Mouse (Mus musculus) activated CD4-positive, CD25-positive, alpha-beta regulatory T cell, adult 4 months (primary cell): ENCODE measurements around the gene Grk3. TPM values are rescaled to one million over a fixed set of nuclear protein-coding genes. Genes with fewer than 3 reads are reported as not detected.

Experiments used
- ATAC-seq: one replicate; pipeline ENCODE4 v1.8.0; 2017
- polyA plus RNA-seq, 2 experiments: library from polyadenylated mRNA; unstranded; fragments of 100-300 nt; shearing (Covaris generic); gene quantifications; one replicate each; pipeline ENCODE4 v1.2.1; 2017

The Grk3 gene
- polyA plus RNA-seq, 2 experiments from 2014 or later: not detected

- no peak for ATAC-seq
Measured at GRCm38 (mm10) chr5:113008496-113008895, 7.1 kb downstream of the Grk3 start.

- ATAC-seq: no peak
Measured at GRCm38 (mm10) chr5:113006997-113007396, 8.6 kb downstream of the Grk3 start.

- ATAC-seq: no peak
Measured at GRCm38 (mm10) chr5:113005941-113006391, 9.6 kb downstream of the Grk3 start.

- no peak for ATAC-seq
Measured at GRCm38 (mm10) chr5:113002821-113003380, 12.7 kb downstream of the Grk3 start.

GRCm38 (mm10) chr5:112999227-112999626 lies 16.4 kb downstream of the Grk3 start:
- ATAC-seq: no peak

- ATAC-seq: no peak
Measured at GRCm38 (mm10) chr5:112997516-112998186, 17.9 kb downstream of the Grk3 start.

GRCm38 (mm10) chr5:112991245-112991644 lies 24.3 kb downstream of the Grk3 start:
- ATAC-seq: no peak

- no peak for ATAC-seq
Measured at GRCm38 (mm10) chr5:112981931-112982330, 33.7 kb downstream of the Grk3 start.

- no peak for ATAC-seq
Measured at GRCm38 (mm10) chr5:112979710-112980109, 35.9 kb downstream of the Grk3 start.

- no peak for ATAC-seq
Measured at GRCm38 (mm10) chr5:112979195-112979594, 36.4 kb downstream of the Grk3 start.

GRCm38 (mm10) chr5:112977089-112977488 lies 38.5 kb downstream of the Grk3 start:
- ATAC-seq: no peak

GRCm38 (mm10) chr5:112973596-112973995 lies 42.0 kb downstream of the Grk3 start:
- no peak for ATAC-seq

GRCm38 (mm10) chr5:112972297-112972696 lies 43.3 kb downstream of the Grk3 start:
- no peak for ATAC-seq

GRCm38 (mm10) chr5:112963495-112963894 lies 52.1 kb downstream of the Grk3 start:
- ATAC-seq: no peak

- ATAC-seq: no peak
Measured at GRCm38 (mm10) chr5:112962166-112962565, 53.4 kb downstream of the Grk3 start.

GRCm38 (mm10) chr5:112960911-112961310 lies 54.7 kb downstream of the Grk3 start:
- ATAC-seq: no peak

GRCm38 (mm10) chr5:112958293-112958692 lies 57.3 kb downstream of the Grk3 start:
- ATAC-seq: no peak

GRCm38 (mm10) chr5:112956841-112957240 lies 58.8 kb downstream of the Grk3 start:
- no peak for ATAC-seq

GRCm38 (mm10) chr5:112956368-112956767 lies 59.2 kb downstream of the Grk3 start:
- no peak for ATAC-seq

- no peak for ATAC-seq
Measured at GRCm38 (mm10) chr5:112950847-112951246, 64.7 kb downstream of the Grk3 start.

- no peak for ATAC-seq
Measured at GRCm38 (mm10) chr5:112945925-112946324, 69.7 kb downstream of the Grk3 start.

GRCm38 (mm10) chr5:112942244-112942643 lies 73.3 kb downstream of the Grk3 start:
- ATAC-seq: no peak

GRCm38 (mm10) chr5:112941001-112941400 lies 74.6 kb downstream of the Grk3 start:
- no peak for ATAC-seq

GRCm38 (mm10) chr5:112936632-112937031 lies 79.0 kb downstream of the Grk3 start:
- ATAC-seq: no peak

GRCm38 (mm10) chr5:112935436-112935835 lies 80.2 kb downstream of the Grk3 start:
- no peak for ATAC-seq
